Mouse (Mus musculus): ENCODE data around the gene Trpc2. TPM values are rescaled to one million over a fixed set of nuclear protein-coding genes. Genes with fewer than 3 reads are reported as not detected.
"Not testable (repeated sequence)": the region's sequence is repeated elsewhere in the genome, so short reads cannot be mapped to it uniquely, and the experiment has no call there.

The Trpc2 gene
- 1.1 and 1.2 TPM in 2 replicates for total RNA-seq (2014; rRNA removed; ENCODE audit: low replicate concordance)
- not detected in 2 replicates for polyA plus RNA-seq (2015; fragmentation: Nextera tagmentation; extraction: Ambion mirVana)

DNA sequence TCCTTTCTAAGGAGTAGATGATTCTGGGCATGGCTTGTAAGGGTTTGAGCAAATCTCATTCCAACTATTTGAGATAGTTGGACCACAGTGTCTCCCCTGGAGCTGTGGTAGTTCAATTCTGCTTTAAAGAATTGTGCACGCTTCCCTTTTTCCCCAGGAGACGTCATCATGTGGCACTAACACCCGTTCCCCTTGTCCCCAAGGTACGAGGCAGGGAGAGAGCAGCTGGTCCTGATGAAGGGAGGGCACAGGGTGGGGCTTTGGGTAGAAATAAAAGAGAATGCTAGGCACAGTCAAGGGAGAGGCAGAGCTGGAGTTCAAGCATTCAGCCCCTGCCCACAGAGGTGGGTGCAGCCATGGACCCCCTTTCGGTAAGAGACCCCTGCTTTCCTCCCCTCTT, at the start of gene Trpc2:
Trpc2 (plus strand) TSS at position 301 of the 400 bp plus-strand sequence.
- WGBS: 87% methylated on average over 5 of the region's 5 CpGs
- Histone ChIP-seq H3K27ac (ENCODE audit: low read depth) (no peak within 1 kb of the TSS), H3K9ac (replicated peaks; ENCODE audit: low read depth, low read length) (no peak within 1 kb of the TSS), H3K4me2 (ENCODE audit: low read depth, low read length) (no peak within 1 kb of the TSS), H3K4me3 (ENCODE audit: low read depth, low read length) (no peak within 1 kb of the TSS), H3K36me3 (replicated peaks; ENCODE audit: control insufficient read depth, insufficient read depth, low read length) (peaks cover 52% of the 10 kb centered on the region), H3K27me3 (ENCODE audit: control insufficient read depth, insufficient read depth, low read length) (no peaks in the 10 kb centered on the region), H3K4me1 (ENCODE audit: control insufficient read depth, insufficient read depth) (no peaks in the 10 kb centered on the region), H3K9me3 (replicated peaks; ENCODE audit: control insufficient read depth, low read length) (no peaks in the 10 kb centered on the region)
- no peak for ATAC-seq (ENCODE audit: insufficient read depth, low read depth)
- TF ChIP-seq EP300 (IDR thresholded peaks at IDR 0.05; ENCODE audit: low read depth): no peak
- no peak for TF ChIP-seq CTCF (IDR thresholded peaks at IDR 0.05; ENCODE audit: low read depth)
- no peak for DNase-seq (ENCODE audit: low spot score)

DNA sequence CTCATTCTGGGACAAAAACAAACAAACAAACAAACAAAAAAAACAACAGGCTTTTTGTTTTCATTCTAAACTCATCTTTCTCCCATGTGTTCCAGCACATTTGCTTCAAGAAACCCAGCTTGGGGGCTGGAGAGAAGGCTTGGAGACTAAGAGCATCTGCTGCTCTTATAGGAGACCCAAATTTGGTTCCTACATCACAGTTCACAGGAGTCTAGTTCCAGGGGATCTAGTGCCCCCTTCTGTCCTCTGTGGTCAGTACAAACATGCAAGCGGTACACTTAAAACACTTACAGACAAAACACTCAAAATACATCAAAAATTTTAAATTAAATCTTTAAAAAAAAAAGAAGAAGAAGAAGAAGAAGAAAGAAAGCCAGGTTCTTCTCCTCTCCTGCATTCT, 48.0 kb upstream of the Trpc2 start:
- TF ChIP-seq CTCF (IDR thresholded peaks at IDR 0.05; ENCODE audit: low read depth) (peak; percentile 30), EP300 (IDR thresholded peaks at IDR 0.05; ENCODE audit: low read depth) (no peak)
- H3K9ac ChIP-seq (replicated peaks; ENCODE audit: low read depth, low read length): no peak overlapping the region
- no peak overlapping the region for H3K4me2 ChIP-seq (ENCODE audit: low read depth, low read length)
- no peak overlapping the region for H3K4me3 ChIP-seq (ENCODE audit: low read depth, low read length)
- ATAC-seq (ENCODE audit: insufficient read depth, low read depth): no peak
- no peaks in the 10 kb centered on the region for H3K27me3 ChIP-seq (ENCODE audit: control insufficient read depth, insufficient read depth, low read length)
- H3K27ac ChIP-seq (ENCODE audit: low read depth): no peak overlapping the region
- peaks cover 84% of the 10 kb centered on the region for H3K36me3 ChIP-seq (replicated peaks; ENCODE audit: control insufficient read depth, insufficient read depth, low read length)
- 94% methylated on average over 1 of the region's 1 CpGs for WGBS
- no peak for DNase-seq (ENCODE audit: low spot score)
- no peaks in the 10 kb centered on the region for H3K4me1 ChIP-seq (ENCODE audit: control insufficient read depth, insufficient read depth)
- H3K9me3 ChIP-seq (replicated peaks; ENCODE audit: control insufficient read depth, low read length): no peaks in the 10 kb centered on the region

- TF ChIP-seq EP300 (IDR thresholded peaks at IDR 0.05; ENCODE audit: low read depth) (no peak), CTCF (IDR thresholded peaks at IDR 0.05; ENCODE audit: low read depth) (no peak)
- no peak overlapping the region for H3K4me2 ChIP-seq (ENCODE audit: low read depth, low read length)
- no peak overlapping the region for H3K4me3 ChIP-seq (ENCODE audit: low read depth, low read length)
- ATAC-seq (ENCODE audit: insufficient read depth, low read depth) (no peak), DNase-seq (ENCODE audit: low spot score) (no peak)
- no peak overlapping the region for H3K9ac ChIP-seq (replicated peaks; ENCODE audit: low read depth, low read length)
- no peaks in the 10 kb centered on the region for H3K9me3 ChIP-seq (replicated peaks; ENCODE audit: control insufficient read depth, low read length)
- no peak overlapping the region for H3K27ac ChIP-seq (ENCODE audit: low read depth)
- 62% methylated on average over 2 of the region's 2 CpGs for WGBS
- no peaks in the 10 kb centered on the region for H3K4me1 ChIP-seq (ENCODE audit: control insufficient read depth, insufficient read depth)
- H3K27me3 ChIP-seq (ENCODE audit: control insufficient read depth, insufficient read depth, low read length): no peaks in the 10 kb centered on the region
- peaks cover 85% of the 10 kb centered on the region for H3K36me3 ChIP-seq (replicated peaks; ENCODE audit: control insufficient read depth, insufficient read depth, low read length)
Measured at GRCm38 (mm10) chr7:102035534-102035933, 47.4 kb upstream of the Trpc2 start.

GRCm38 (mm10) chr7:102037318-102037717, 45.6 kb upstream of the Trpc2 start:
- H3K27ac ChIP-seq (ENCODE audit: low read depth): no peak overlapping the region
- H3K9ac ChIP-seq (replicated peaks; ENCODE audit: low read depth, low read length): no peak overlapping the region
- TF ChIP-seq EP300 (IDR thresholded peaks at IDR 0.05; ENCODE audit: low read depth) (no peak), CTCF (IDR thresholded peaks at IDR 0.05; ENCODE audit: low read depth) (no peak)
- no peak overlapping the region for H3K4me3 ChIP-seq (ENCODE audit: low read depth, low read length)
- ATAC-seq (ENCODE audit: insufficient read depth, low read depth): no peak
- DNase-seq (ENCODE audit: low spot score): no peak
- H3K9me3 ChIP-seq (replicated peaks; ENCODE audit: control insufficient read depth, low read length): no peaks in the 10 kb centered on the region
- H3K36me3 ChIP-seq (replicated peaks; ENCODE audit: control insufficient read depth, insufficient read depth, low read length): peaks cover 77% of the 10 kb centered on the region
- H3K4me1 ChIP-seq (ENCODE audit: control insufficient read depth, insufficient read depth): no peaks in the 10 kb centered on the region
- 89% methylated on average over 3 of the region's 3 CpGs for WGBS
- H3K27me3 ChIP-seq (ENCODE audit: control insufficient read depth, insufficient read depth, low read length): no peaks in the 10 kb centered on the region
- H3K4me2 ChIP-seq (ENCODE audit: low read depth, low read length): no peak overlapping the region

- ATAC-seq (ENCODE audit: insufficient read depth, low read depth): no peak
- H3K36me3 ChIP-seq (replicated peaks; ENCODE audit: control insufficient read depth, insufficient read depth, low read length): peaks cover 39% of the 10 kb centered on the region
- H3K9ac ChIP-seq (replicated peaks; ENCODE audit: low read depth, low read length): no peak overlapping the region
- no peak overlapping the region for H3K4me3 ChIP-seq (ENCODE audit: low read depth, low read length)
- H3K9me3 ChIP-seq (replicated peaks; ENCODE audit: control insufficient read depth, low read length): no peaks in the 10 kb centered on the region
- TF ChIP-seq CTCF (IDR thresholded peaks at IDR 0.05; ENCODE audit: low read depth) (no peak), EP300 (IDR thresholded peaks at IDR 0.05; ENCODE audit: low read depth) (no peak)
- no peak for DNase-seq (ENCODE audit: low spot score)
- no peak overlapping the region for H3K4me2 ChIP-seq (ENCODE audit: low read depth, low read length)
- no peaks in the 10 kb centered on the region for H3K4me1 ChIP-seq (ENCODE audit: control insufficient read depth, insufficient read depth)
- WGBS: 66% methylated on average over 2 of the region's 2 CpGs
- no peaks in the 10 kb centered on the region for H3K27me3 ChIP-seq (ENCODE audit: control insufficient read depth, insufficient read depth, low read length)
- no peak overlapping the region for H3K27ac ChIP-seq (ENCODE audit: low read depth)
Measured at GRCm38 (mm10) chr7:102042314-102042713, 40.6 kb upstream of the Trpc2 start.

DNA sequence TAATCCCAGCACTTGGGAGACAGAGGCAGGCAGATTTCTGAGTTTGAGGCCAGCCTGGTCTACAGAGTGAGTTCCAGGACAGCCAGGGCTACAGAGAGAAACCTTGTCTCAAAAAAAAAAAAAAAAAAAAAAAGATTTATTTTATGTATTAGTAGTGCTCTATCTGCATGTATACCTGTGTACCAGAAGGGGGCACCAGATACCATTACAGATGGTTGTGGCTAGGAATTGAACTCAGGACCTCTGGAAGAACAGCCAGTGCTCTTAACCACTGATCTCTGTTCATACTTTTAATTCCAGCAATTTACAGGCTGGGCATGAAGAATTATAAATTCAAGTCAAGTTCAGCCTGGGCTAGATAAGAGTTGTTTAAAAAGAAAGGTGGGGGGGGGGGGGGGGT, 34.4 kb upstream of the Trpc2 start:
- not testable (repeated sequence) for DNase-seq (ENCODE audit: low spot score); H3K36me3 ChIP-seq (replicated peaks; ENCODE audit: control insufficient read depth, insufficient read depth, low read length); H3K27ac ChIP-seq (ENCODE audit: low read depth); H3K4me3 ChIP-seq (ENCODE audit: low read depth, low read length); H3K4me1 ChIP-seq (ENCODE audit: control insufficient read depth, insufficient read depth); H3K9me3 ChIP-seq (replicated peaks; ENCODE audit: control insufficient read depth, low read length); H3K4me2 ChIP-seq (ENCODE audit: low read depth, low read length); ATAC-seq (ENCODE audit: insufficient read depth, low read depth); H3K9ac ChIP-seq (replicated peaks; ENCODE audit: low read depth, low read length); H3K27me3 ChIP-seq (ENCODE audit: control insufficient read depth, insufficient read depth, low read length)
- TF ChIP-seq CTCF (IDR thresholded peaks at IDR 0.05; ENCODE audit: low read depth): peak; percentile 28

All from heart, postnatal 0 days (tissue).